Mouse (Mus musculus): ENCODE measurements around the gene H2-DMb1.
A peak's percentile ranks its signal among the peaks of the same experiment; 100 is the strongest.

The H2-DMb1 gene

DNA sequence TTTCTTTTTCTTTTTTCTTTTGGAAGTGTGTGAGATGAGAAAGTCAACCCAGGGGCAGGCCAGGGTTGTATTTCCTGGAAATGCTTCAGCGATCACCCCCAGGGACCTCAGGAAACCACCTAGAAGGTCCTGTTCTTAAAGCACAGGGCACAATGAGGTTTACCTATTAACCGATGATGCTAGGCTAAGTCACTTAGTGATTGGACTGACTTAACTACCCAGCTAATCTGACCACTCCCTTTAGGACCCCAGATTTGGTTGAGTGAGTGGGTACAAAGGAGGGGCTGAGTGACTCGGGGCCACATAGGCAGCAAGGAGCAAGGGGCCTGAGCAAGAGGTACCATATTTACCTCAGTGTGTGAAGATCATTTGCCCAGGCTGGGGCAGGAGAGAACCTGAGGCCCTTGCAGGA lies 7.9 kb upstream of the H2-DMb1 start:
- no peak for DNase-seq (ENCODE audit: low spot score)

DNA sequence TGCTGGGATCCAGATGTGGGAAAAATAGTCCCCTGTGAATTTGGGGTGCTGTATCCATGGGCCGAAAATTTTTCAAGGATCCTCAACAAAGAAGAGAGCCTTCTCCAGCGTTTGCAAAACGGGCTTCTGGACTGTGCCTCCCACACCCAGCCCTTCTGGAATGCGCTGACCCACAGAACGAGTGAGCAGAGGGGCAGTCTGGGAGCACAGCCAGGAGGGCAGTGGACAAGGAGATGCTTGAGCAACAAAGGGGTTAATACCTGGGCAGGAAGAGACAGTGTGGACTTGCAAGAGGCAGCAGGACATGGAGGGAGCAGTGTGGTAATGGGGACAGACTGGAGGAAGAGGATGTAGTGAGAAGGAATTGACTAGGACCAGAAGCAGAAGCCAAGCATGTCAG lies 2.7 kb downstream of the H2-DMb1 start:
- DNase-seq (ENCODE audit: low spot score), result no peak

DNA sequence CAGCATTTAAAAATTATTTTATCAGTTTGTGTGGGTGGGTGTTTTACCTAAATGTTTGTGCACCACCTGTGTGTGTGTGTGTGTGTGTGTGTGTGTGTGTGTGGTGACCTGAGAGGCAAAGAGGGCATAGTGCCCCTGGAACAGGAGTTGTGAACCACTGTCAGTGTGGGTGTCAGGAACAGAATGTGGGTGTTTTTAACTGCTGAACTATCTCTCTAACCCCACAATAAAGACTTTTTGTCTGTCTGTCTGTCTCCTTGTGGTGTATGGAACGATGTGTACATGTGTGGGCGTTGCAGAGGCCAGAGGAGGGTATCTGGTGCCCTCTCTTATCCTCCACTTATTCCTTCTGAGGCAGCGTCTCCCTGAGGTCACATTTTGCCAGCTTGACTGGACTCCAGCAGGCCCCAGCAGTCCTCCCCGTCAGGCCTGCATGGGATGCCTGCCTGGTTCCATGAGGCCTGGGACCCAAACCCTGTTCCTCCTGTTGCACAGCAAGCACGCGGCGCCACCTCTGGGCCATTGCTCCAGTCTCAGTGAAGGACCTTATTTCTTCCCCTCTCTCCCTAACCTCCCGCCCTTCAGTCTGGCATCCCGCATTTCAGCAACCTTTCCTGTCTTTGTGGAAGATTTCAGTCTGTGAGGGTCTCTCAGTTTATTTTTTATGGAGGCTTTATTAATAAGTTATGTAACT lies 11.5 kb downstream of the H2-DMb1 start:
- peak; percentile 47 for DNase-seq (ENCODE audit: low spot score)

DNA sequence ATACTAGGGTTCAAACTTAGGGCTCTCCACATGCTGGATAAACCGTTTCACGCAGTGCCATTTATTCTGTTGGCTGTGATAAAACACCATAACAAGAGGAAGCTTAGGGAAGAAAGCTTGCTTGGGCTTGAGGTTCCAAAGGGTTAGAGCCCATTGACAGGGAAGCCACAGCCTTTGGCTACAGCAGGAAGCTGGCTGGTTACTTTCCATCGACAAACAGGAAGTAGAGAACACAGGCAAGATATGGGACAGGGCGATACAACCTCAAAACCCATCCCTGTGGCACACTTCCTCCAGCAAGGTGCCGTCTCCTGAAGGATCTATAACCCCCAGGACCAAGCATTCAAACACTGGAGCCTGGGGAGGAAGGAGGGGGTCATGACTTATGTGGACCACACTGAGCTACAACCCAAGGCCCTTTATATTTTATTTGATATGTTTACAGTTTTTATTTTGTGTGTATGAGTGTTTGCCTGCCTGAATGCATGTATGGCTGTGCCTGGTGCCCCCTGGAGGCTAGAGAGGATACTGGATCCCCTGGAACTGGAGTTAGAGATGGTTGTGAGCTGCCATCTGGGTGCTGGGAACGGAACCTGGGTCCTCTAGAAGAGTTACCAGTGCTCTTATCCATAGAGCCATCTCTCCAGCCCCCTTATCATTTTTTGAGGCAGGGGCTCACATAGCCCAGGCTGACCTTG lies 12.3 kb downstream of the H2-DMb1 start:
- DNase-seq (ENCODE audit: low spot score), result no peak

DNA sequence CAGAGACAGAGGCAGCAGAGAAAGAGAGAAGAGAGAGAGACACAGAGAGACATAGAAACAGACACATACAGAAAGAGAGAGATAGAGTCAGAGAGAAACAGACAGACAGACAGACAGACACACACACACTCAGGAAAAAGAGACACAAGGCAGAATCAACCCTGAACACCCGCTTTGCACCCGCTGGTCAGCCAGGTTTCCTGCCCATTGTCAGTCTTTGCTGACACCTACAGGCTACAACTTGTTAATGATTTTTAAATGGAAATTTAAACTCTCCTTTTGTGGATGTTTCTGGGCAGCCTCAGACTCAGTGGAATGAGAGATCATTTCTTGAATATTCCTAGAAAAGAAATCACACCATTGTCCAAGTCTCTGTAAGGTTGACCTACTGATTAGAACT lies 16.4 kb downstream of the H2-DMb1 start:
- peak; percentile 60 for DNase-seq (ENCODE audit: low spot score)

DNA sequence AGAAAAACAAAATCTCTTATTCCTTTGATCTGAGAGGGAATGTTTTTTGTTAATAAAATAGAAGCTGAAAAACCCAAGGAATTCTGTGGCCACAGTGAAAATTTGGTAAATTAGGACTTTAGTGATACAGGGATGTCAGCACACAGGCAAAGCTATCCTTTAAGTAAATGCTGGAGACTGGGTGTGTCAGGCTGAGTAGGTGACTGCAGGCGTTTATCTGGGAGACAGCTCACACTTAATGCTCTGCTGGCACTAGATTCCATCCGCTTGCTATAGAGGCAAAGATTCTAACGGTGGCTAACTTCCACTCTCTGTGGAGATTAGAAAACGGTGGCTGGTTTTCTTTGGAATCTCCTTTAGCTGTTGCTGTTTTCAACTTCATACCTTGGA lies 17.6 kb downstream of the H2-DMb1 start:
- no peak for DNase-seq (ENCODE audit: low spot score)

DNA sequence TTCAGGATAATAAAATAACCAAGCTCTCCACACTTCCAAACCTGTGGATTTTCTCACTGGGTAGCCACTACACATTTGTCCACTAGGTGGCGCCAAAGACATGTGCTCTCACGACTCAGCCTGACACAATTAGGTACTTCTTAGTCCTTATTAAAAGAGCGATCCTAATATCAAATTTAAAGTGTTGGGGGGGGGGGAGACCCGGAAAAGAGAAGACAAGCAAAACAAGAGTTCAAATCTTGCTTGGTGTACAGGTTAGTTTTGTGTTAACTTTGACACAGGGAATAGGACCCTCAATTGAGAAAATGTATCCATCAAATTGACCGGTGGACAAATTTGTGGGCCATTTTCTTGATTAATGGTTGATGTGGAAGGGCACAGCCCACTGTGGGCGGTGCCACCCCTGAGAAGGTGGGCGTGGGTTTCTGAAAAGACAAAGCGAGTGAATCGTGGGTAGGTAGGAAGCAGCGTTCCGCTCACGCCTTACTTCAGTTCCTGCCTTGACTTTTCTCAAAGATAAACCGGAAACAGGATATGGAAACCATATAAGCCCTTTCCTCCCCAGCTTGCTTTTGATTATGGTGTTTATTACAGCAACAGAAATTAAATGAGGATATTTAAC lies 18.1 kb downstream of the H2-DMb1 start:
- peak; percentile 85 for DNase-seq (ENCODE audit: low spot score)

DNA sequence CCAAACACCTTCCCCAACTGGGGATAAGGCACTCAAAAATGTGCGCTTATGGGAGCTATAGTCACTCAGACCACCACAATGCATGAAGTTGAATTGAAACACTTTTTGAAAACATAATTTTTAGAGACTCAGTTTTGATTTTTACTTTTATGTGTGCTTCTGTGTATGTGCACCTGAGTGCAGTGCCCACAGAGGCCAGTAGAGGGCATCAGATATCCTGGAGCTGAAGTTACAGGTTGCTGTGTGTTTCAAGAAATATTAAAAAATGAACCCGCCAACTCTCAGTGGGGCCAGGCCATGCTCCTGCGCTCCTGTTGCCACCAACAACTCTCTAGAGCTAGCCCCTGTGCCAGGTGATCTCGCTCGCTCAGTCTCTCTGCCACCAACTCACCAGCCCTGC lies 19.7 kb downstream of the H2-DMb1 start:
- no peak for DNase-seq (ENCODE audit: low spot score)

DNA sequence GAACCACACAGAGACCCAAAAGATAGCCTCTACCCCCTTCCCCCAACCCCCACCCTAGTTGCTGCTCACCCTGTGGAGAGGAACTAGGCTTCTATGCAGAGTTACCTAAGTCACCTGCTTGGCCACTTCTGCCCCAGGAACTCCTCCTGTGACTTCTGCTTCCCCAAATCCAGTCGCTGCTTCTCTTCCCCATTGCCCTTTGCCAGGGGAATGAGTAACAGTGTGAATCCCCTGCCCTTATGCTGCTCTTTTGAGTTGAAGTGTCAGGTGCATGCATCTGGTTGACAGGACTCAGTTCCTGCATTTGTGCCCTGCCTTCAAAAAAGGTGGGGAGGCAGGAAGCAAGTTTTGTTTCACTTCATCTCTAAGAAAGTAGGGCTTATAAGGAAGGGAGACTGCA lies 21.2 kb downstream of the H2-DMb1 start:
- no peak for DNase-seq (ENCODE audit: low spot score)

DNA sequence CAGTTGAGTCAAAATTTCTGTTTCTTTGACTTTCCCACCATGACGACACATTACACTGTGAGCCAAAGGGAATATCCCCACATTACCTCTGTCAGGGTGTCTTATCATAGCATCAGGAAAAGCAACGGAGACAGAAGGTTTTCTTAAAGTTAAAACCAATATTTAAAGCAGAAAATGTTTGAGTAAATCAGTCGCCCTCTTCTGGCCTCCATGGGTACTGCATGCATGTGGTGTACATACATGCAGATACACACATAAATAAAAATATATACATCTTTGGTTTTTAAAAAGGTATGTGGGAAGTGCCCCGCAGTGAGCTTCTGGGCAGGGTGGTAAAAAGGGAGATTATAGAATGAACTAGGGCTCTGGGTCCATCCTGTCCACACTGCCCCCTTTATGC lies 24.3 kb downstream of the H2-DMb1 start:
- no peak for DNase-seq (ENCODE audit: low spot score)

DNA sequence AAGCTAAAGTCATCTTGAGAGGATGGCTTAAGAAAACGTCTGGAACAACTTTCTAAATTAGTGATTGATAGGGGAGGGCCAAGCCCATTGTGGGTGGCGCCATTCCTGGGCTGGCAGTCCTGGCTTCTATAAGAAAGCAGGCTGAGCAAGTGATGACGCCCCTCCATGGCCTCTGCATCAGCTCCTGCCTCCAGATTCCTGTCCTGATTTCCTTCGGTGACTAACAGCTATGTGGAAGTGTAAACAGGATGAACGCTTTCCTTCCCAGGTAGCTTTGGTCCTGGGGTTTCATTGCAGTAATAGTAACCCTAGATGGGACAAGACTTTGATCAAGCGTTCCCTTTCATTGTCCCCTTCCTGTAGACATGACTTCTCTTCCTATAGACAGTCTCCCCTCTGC lies 26.1 kb downstream of the H2-DMb1 start:
- DNase-seq (ENCODE audit: low spot score), result no peak

DNA sequence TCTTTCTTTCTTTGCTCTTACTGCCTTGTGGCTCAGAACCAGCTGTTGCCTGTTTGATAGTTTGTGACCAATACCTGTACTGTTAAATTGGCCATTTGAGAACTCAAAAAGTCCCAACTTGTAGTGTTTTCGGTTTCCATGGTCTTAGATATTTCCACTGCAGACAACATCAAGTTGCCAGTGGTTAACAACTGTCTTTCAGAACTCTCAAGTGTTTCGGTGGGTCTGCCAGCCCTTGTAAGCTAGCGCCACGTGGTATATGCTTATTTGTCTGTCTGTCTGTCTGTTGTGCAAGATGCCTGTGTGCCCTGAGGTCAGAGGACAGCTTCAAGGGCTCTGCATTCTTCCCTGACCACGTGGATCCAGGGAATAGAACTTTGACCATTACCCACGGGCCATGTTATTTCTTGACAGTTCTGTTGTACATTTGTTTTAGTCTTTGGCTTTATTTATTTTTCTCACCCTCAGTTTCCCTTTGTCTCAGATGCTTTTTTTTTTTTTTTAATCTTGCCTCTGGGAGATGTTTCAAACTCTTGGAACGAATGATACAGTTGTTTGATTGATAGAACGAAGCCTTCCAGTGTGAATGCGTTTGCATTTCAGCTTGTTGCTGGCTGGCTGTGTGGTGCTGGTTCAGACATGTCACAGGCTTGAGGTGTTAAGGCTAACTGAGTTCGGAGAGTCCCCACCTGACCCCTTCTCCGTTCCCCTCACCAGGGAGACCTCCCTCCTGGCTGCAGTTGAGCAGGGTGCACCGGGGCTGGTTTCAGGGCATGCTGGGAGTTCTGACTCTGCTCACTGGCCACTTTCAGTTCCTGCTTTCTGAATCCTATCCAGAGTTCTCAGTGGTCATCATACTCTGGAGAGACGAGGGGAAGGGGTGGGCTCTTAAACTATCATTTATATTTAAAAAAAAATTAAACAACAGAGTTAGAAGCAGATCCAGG lies 27.3 kb downstream of the H2-DMb1 start:
- no peak for DNase-seq (ENCODE audit: low spot score)

DNA sequence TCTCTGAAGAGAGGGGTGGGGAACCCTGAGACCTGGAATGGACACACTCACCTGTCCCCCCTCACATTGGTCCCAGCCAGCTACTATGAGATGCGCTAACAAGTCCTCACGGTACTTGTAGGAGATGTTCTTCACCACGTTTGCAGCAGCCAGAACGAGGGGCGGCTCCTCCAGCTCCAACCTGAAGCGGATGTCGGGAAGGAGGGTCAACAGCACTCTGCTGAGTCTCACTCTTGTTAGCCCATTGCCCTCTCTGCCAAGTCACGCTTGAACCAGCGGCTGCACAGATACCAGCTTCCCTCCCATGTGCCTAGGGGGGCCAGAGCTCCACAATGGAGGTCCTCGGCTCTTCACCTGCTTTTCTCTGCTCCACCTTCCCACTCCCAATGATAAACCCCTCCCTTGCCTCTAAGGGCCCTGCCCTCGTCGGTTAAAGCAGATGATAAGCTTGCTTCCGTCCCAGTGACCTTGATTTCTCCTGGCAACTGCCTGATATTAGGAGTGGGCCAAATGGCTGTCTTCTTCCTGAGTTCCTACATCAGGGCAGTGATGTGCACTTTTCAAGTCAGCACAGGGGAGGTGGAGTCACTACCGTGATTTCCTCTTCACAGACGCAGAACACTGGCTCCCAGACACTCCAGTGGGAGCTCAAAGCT lies 30.8 kb downstream of the H2-DMb1 start:
- no peak for DNase-seq (ENCODE audit: low spot score)

DNA sequence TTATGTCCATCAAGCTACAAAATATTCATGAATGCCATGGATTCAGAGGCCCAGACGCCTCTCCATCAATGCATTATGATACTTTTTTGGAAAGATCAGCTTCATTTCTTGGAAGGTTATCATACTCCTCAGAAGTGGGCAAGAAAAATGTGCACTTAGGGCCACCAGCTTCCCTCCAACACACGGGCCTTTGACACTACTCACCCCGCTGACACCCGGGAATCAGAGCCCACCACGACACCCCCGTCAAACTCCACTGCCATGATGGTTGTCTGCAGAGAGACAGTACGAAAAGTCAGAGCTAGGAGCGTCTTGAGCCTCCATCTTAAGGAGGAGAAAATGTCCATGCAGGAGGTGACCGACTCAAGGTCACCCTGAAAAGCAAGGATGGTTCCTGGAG lies 32.7 kb downstream of the H2-DMb1 start:
- no peak for DNase-seq (ENCODE audit: low spot score)

DNA sequence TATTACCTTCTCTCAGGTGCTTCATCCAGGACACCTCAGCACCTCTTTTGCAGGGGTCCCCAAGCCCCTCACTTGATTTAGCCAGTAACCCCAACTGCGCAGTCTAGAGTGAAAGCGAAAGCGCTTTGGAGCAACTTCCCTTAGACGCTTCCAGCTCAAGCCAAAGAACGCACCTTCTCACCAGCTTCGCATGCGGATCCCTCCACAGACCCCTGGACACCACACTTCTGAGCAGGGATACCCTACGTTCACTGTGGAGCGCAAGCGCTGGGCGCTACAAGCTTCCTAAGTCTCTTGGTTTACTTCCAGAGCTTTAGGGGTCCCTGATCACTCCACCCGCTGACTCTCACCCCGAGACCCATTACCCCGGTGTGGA lies 34.0 kb downstream of the H2-DMb1 start:
- no peak for DNase-seq (ENCODE audit: low spot score)

DNA sequence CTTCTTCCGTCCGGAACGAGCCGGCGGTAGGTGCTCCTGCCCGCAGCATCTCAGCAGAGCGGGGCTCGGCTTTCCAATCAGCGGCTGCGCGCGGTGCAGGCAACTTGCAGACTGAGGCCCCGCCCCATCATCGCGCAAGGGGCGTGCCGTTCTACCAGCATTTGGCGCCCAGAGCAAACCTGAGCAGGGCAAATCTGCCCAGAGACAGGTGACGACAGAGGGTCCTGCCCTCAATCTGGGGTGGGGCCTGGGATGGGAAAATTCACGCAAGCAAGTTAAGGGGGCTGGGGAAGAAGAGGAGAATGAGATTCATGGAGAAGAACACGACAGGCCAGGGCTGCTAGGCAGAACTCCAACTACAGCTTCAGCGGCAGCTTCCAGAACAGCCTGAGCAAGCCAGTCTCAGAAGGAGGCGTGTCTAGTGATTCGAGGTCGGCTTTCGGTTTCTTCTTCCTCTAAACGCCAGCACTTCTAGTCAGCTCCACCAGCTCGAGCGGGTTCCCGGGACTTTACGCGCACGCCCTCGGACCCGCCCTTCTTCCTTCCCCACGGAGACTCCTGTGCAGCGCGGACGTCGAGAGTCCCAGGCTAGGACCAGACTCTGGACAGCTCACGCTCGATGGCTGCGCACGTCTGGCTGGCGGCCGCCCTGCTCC lies 34.5 kb downstream of the H2-DMb1 start, which contains the start of the genes Tap1 and Psmb9:
Tap1 (plus strand) TSS at position 293 of the 656 bp plus-strand sequence.
Psmb9 (minus strand) TSS at position 504 of the 656 bp plus-strand sequence.
- DNase-seq (ENCODE audit: low spot score), result peak; percentile 97

DNA sequence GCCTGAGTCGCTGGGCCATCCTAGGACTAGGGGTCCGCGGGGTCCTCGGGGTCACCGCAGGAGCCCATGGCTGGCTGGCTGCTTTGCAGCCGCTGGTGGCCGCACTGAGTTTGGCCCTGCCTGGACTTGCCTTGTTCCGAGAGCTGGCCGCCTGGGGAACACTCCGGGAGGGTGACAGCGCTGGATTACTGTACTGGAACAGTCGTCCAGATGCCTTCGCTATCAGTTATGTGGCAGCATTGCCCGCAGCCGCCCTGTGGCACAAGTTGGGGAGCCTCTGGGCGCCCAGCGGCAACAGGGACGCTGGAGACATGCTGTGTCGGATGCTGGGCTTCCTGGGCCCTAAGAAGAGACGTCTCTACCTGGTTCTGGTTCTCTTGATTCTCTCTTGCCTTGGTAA lies 35.1 kb downstream of the H2-DMb1 start:
- DNase-seq (ENCODE audit: low spot score), result no peak

DNA sequence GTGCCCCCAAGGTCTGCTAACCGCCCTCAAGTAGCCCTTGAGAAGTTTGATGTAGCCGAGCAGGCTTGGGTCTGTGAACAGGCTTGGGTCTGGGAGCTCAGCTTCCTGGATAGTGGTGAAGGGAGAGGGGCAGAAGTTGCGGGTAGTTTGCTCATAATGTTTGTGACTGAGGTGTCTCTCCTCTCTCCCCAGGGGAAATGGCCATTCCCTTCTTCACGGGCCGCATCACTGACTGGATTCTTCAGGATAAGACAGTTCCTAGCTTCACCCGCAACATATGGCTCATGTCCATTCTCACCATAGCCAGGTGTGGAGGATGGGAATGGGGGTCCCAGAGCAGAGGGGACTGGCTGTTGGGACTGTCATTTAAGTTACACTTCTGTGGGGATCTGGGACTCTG lies 36.1 kb downstream of the H2-DMb1 start:
- DNase-seq (ENCODE audit: low spot score), result no peak

DNA sequence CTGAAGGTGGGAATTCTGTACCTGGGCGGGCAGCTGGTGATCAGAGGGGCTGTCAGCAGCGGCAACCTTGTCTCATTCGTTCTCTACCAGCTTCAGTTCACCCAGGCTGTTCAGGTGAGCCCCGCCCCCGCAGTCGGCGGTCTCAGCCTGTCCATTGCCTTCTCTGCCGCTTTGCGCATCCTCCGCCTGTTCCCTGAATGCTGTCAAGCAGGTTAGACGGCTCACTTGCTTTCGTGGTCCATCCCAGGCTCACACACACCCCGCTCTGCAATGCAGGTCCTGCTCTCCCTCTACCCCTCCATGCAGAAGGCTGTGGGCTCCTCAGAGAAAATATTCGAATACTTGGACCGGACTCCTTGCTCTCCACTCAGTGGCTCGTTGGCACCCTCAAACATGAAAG lies 40.0 kb downstream of the H2-DMb1 start:
- peak; percentile 31 for DNase-seq (ENCODE audit: low spot score)

DNA sequence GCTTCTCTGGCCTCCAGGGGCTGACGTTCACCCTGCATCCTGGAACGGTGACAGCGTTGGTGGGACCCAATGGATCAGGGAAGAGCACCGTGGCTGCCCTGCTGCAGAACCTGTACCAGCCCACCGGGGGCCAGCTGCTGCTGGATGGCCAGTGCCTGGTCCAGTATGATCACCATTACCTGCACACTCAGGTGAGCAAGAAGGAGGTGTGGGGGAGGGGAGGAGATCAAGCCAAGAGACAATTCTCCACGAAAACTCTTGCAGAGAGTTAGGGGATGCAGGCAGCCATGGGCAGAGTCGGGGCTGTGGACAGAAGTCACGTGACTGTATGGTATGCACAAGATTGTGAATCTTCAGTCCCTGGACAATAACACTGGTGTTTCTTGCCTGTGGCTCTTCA lies 40.6 kb downstream of the H2-DMb1 start:
- DNase-seq (ENCODE audit: low spot score), result no peak

DNA sequence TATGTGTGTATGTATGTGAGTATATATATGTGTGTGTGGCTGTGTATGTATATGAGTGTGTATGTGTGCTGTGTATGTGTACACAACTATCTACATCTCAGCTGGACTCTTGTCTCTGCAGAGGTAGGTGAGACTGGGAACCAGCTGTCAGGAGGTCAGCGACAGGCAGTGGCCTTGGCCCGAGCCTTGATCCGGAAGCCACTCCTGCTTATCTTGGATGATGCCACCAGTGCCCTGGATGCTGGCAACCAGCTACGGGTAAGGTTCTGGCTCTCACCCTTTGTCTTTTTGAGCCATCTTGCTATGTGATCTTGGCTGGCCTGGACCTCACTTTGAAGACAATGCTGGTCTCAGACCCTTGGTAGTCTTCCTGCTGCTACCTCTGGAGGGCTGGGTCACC lies 41.9 kb downstream of the H2-DMb1 start:
- no peak for DNase-seq (ENCODE audit: low spot score)
